Mouse (Mus musculus): ENCODE measurements around the gene Ranbp9. TPM values are rescaled to one million over a fixed set of nuclear protein-coding genes. Genes with fewer than 3 reads are reported as not detected.

The Ranbp9 gene
- polyA plus RNA-seq, 1 experiment: 13.7 TPM

- Histone ChIP-seq H3K4me1 (ENCODE audit: control insufficient read depth, insufficient read depth, insufficient read length, low read length) (no peaks in the 10 kb centered on the region), H3K36me3 (ENCODE audit: control insufficient read depth, insufficient read depth, low read length) (no peaks in the 10 kb centered on the region), H3K27me3 (ENCODE audit: control insufficient read depth, insufficient read depth, low read length) (no peaks in the 10 kb centered on the region), H3K4me3 (ENCODE audit: low read depth, low read length) (no peak overlapping the region), H3K27ac (ENCODE audit: insufficient read depth, low read depth, low read length) (no peak overlapping the region)
- 69% methylated on average over 4 of the region's 4 CpGs for WGBS
- TF ChIP-seq POLR2A (IDR thresholded peaks at IDR 0.05; ENCODE audit: low read depth, low read length): no peak
- TF ChIP-seq CTCF (IDR thresholded peaks at IDR 0.05; ENCODE audit: extremely low read depth, insufficient read length, insufficient replicate concordance, low read depth, low read length): no peak
Measured at GRCm38 (mm10) chr13:43353356-43353755, 127.7 kb downstream of the Ranbp9 start.

Other genes starting within 250 kb of the Ranbp9 start
- 1.8 and 4.3 TPM in 2 replicates for gene Gfod1, start 177.1 kb downstream of the Ranbp9 start, polyA plus RNA-seq (2012; rRNA removed)
- gene Sirt5, start 115.8 kb downstream of the Ranbp9 start, polyA plus RNA-seq (2012; rRNA removed): 2.0 and 2.1 TPM in 2 replicates
- gene Nol7, start 82.9 kb downstream of the Ranbp9 start, polyA plus RNA-seq (2012; rRNA removed): 52.5 and 66.0 TPM in 2 replicates
- gene Mcur1, start 78.9 kb upstream of the Ranbp9 start, polyA plus RNA-seq (2012; rRNA removed): 20.2 and 42.0 TPM in 2 replicates
- 0.03 and 0.05 TPM in 2 replicates for gene Rnf182, start 134.4 kb upstream of the Ranbp9 start, polyA plus RNA-seq (2012; rRNA removed)

Measured in small intestine, adult 2 months (tissue).